Mouse (Mus musculus) left cerebral cortex, postnatal 36 days (tissue): ENCODE data around the gene Dnajc15. TPM values are rescaled to one million over a fixed set of nuclear protein-coding genes. Genes with fewer than 3 reads are reported as not detected.
A peak's percentile ranks its signal among the peaks of the same experiment; 100 is the strongest.

Experiments used
- DNase-seq, 2 experiments: peaks; one replicate each; pipeline ENCODE4 v3.0.0; 2021 to 2022; ENCODE audit warnings: low spot score in 2 of 2, mixed read lengths in 1 of 2
- intact Hi-C: fragments of 180-260 bp; cut with DNase I; formaldehyde crosslinking; loops from one replicate; pipeline ENCODE4 v1.15.1; 2025
- total RNA-seq, 2 experiments: library from RNA; stranded (reverse); gene quantifications; 2 replicates each; pipeline ENCODE4 v1.2.3; 2021

The Dnajc15 gene
- total RNA-seq, 2 experiments from 2014 or later: 60.7 to 77.0 TPM

DNA sequence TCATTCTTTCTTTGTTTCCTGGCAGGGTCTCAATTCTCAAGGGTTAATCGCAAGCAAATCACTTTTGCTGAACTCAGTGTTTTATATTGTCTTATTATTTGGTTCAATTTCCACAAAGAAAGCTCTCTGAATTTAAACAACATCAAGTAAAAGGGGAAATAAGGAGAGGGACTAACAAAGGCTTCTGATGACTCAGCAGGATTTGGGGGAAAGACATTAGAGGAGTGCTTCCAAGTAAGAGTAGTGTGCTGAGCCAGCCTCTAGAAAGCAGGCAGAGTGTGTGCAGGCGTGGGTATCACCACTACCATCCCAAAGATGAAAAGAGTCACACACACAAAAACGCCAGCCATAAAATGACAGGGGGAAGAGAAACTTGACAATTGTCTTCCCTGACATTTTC is 10.9 kb downstream of the Dnajc15 start:
- intact Hi-C loops: no loop called here
- DNase-seq: no peak

DNA sequence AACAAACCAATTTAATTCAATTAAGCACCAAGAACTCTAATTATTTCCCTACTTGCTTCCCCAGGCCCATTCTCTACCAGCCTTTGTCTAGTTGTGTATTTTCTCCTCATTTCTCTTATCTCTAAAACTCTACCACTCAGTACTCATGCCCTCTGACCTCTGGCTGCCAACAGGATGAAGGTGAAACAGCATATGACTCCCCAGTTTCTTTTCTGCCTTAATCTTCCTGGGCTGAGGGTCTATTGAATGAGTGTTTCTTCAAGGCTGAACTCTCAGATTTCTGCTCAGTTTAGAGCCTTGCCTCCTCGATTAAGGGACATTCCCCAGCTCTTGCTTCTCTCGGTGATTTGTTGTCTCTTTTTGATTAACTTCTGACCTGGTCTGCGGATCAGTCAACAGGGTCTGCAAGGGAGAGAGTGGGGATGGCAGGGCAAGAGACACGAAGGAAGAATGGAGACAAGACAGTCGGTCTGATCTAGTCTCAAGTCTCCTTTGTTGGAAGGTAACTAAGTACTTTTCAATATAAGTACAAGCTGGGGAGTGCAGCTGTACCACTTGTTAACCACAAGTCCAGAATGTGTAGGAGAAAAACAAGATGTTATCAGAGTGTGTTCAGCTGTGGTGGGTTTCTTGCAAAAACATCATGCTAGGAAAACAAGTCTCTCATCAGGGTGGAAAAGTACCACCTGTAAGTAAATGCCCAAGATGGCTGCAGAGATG is 13.9 kb downstream of the Dnajc15 start:
- intact Hi-C loops: no loop called here
- no peak for DNase-seq

DNA sequence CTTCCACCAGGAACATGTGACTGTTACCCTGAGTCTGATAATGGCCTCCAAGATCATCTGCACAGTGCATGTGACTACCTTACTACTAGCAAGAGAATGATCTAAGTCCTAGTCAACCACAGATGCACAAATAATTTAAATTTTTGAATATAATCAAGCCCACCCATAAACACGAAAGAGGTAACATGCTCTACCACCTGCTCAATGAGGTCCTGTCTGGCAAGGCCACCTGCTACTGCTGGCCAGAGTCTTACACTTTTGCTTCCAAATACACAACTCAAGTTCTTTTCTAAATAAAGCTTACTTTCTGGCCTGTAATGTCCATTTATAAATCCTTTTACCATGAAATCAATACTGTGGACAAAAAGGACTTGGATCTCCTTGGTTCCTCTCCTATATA is 15.0 kb downstream of the Dnajc15 start:
- DNase-seq: no peak
- intact Hi-C loops: no loop called here

DNA sequence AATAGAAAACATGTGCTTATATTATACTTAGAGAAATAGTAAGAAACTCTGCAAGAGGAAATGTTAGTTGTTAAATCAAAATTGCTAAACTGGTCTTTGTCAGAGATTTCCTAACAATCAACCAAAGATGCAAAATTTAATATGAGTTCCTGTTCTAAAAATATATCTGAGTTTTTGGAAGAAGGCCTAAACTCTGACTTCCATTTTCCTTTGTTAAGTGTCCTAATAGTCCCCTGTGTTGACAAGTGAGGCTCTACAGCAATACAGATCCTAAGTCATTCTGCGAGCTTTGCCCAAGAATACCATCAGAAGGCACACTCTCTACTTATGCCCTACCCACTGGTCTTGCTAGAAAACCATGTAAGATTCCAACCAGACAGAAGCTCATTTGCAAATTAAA is 21.0 kb downstream of the Dnajc15 start:
- intact Hi-C loops: no loop called here
- no peak for DNase-seq

DNA sequence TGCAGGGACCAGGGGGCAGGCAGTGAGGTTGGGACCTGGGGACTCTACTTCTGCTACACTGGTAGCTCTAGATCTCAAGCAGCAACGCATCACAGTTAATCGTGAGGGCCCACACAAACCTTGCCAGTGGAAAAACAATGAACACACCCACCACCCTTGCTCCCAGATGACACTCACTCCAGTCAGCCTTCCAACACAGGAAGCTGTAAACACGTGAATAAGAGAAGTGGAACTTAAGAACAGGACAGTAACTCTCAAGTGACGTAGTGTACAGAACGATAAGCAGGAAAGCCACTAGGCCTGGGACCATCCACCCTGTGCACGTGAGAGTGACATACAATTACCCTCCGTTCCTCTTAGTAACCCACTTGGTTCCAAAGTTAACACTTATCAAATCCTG is 25.1 kb downstream of the Dnajc15 start:
- no peak for DNase-seq
- intact Hi-C loops: no loop called here

DNA sequence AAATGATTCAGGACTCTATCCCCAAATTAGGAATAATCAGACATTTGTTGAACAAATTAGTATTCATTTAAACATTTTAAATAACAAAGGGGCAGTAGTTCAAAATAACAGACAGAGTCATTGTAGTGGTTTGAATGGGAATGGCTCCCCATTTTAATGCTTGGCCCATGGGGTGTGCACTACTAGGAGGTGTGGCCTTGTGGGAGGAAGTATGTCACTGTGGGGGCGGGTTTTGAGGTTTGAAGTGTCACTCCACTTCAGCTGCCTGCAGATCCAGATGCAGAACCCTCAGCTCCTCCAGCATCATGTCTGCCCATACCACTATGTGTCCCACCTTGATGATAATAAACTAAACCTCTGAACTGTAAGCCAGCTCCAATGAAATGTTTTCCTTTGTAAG is 26.6 kb downstream of the Dnajc15 start:
- DNase-seq: no peak
- intact Hi-C loops: no loop called here

DNA sequence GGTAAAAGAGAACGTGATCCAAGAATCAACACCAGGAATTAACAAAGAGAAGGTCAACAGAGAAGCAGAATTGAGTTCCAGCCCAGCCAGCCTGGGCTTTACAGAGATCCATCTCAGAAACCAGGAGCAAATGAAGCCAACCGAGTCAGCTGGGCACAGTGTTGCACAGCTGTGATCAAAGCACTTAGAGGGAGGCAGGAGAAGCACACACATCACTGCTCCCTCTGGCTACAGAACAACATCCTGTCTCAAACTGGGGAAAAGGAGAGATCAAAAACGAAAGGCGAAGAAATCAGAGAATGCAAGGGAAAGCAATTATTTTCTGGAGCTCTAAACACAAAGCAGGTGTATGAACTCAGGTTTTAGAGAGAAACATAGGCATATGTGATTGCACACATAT is 28.7 kb downstream of the Dnajc15 start:
- intact Hi-C loops: no loop called here
- DNase-seq: no peak

DNA sequence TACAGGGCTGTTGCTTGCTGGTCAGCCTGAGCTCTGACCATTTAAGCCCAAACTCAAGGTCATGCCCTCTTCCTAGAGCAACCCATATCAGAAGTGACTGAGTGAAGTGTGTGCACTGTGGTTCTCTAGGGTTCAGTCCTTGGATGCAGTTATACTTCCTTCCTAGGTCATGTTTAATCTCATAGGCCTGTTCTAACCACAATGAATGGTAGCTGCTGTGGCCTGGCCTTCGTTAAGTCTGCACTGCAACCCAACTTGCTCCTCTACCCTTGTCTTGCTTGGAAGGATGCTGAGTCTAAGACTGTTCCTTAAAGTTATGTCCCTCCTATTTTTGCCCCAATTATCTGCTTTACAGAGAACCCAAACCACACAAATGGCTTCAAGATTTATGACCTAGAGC is 29.4 kb downstream of the Dnajc15 start:
- intact Hi-C loops: no loop called here

DNA sequence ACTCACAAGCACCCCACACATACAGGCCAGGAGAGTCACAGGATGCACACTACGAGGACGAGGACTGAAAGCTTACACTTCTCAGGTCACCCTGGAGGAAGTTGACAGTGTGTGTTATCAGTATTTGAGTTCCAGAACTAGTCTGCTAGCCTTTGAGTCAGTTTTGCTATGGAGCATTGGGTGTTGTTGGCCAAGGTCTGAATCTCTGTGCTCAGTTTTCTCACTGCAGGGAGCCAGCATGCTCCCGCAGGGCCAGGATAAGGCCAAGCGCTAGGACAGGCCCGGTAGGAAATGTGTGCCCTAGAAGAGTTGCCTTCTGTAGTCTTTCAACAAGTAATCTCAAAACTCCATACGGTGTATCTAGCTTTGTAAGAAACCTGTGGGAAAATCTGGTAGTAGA is 34.4 kb downstream of the Dnajc15 start:
- intact Hi-C loops: loop anchor here (5.0 kb wide), 1 partner anchor 698 kb away; no protein-coding TSS in a partner anchor
- no peak for DNase-seq

More for the DNA sequence above, 29.4 kb downstream of the Dnajc15 start:
- no peak for DNase-seq

DNA sequence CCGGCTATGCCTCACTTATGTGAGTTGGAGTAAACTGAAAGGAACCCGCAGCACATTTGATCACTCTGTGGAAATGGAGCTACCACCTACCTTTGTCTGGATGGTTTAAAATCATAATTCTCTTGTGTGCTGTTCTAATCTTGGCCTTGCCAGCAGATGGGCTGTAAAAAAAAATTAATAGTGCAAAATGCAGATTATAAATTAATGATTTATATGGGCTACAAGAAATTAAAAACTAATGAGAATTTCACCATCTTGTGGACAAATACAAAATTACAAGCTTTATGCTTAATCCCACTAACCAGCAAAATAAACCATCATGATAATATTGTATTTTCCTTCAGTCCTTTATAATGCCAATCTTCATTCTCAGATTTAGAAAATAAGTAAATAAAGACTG is 34.8 kb downstream of the Dnajc15 start:
- no peak for DNase-seq
- intact Hi-C loops: loop anchor here (5.0 kb wide), 1 partner anchor 698 kb away; no protein-coding TSS in a partner anchor

DNA sequence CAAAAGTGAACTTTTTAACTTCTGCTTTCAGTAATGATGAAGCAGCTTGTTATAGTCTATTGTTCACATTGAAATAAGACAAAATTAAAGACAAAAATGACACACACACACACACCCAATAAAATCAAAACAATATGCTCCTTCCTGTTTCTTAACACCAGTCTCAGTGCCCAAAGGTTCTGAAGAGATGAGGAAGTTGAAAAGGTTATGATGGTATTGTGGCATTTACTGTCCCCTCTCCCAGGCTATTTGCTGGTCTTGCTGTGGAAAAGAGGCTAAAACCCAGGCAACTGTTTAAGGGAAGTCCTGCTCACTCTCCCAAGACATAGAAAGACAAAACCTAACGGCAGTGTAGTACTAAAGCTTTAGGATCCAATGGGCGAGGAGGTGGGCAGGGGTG is 38.1 kb downstream of the Dnajc15 start:
- intact Hi-C loops: no loop called here

DNA sequence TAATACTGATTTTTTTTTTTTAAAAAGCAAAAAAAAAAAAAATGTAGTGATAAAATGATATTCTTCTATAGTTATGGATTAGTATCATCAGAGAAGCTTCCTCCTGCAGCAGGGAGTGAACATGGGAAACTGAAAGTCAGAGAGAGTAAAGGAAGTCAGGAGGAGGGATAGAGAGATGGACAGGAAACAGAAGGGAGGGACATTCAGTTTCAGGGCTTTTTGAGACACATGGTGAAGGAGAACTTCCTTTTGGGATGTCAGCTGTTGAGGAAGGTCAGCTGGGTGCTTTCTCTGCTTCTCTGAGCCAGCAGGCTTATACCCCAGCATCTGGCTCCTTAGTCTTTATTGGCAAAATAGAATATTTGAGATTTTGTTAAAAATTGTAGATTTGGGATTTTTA is 42.6 kb downstream of the Dnajc15 start:
- intact Hi-C loops: no loop called here

More for the DNA sequence above, 38.1 kb downstream of the Dnajc15 start:
- no peak for DNase-seq

DNA sequence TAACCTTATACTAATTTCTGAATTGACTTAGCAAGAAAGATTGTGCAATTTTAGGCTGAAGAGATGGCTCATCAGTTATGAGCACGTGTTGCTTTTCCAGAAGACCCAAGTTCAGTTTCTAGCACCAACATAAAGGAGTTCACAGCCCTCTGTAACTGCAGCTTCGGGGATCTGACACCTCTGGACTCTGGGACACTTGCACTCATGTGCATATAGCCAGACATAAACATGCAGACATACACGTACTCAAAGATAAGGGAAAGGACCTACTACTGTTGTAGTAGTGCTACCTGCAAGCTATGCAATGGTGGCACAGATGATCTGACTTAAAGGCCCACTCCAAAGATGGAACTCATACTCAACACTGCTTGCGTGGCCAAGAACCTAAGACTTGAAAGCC is 43.0 kb downstream of the Dnajc15 start:
- intact Hi-C loops: no loop called here

More for the DNA sequence above, 42.6 kb downstream of the Dnajc15 start:
- DNase-seq: no peak

DNA sequence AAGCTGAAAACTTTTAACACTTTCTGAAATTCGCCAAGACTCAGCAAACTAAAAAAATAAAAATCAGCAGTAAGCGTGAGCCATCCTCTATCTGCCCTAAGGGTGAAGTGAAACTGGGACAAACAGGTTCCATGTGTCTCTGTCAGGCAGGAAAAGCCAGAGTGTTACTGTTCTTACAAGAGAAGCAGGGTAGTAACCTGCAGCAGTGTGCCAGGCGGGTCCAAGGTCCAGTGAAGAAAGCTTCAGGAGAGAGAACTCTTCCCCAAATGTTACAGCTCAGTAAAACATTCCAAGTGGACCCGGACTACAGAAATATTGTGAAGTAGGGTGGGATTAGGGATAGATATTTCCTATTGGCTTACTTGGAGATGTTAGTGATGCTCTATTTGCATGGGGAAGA is 45.3 kb downstream of the Dnajc15 start:
- intact Hi-C loops: no loop called here
- DNase-seq: no peak

More for the DNA sequence above, 43.0 kb downstream of the Dnajc15 start:
- no peak for DNase-seq

DNA sequence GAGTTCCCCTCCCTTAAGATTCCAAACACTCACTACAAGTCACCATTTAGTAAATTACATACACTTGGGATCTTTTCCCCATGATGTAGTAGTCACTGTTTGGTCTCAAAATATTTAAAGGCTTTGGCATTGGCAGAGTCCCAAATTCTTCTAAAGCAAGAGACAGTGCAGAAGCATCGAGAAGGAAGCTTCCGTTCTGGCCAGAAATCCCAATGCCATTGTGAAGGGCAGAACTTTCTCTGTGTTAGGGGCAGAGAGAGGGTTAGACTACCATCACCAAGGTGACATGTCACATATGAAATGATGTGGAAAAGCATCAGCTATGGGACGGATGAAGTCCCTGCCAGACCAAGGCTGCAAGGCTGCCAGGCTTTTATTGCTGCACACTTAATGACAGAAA is 49.0 kb downstream of the Dnajc15 start:
- DNase-seq: no peak
- intact Hi-C loops: no loop called here

DNA sequence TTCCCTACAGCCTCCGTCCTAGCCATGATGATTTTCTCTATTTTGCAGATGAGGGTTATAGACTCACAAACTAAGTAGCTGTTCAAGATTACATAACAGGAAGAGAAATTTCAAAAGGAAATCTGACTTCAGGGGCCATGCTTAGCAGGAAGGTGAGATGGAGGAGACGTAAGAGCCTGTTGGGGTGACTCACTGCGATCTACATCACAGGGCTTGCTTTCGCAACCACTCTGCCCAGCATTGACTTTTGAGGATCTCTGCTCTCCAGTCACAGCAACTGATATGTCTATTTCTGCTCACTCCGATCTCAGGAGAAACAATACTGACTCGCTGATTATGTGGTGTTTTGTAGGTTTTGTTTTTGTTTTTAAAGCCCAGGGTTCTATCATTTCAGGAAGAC is 49.8 kb downstream of the Dnajc15 start:
- no peak for DNase-seq
- intact Hi-C loops: no loop called here

DNA sequence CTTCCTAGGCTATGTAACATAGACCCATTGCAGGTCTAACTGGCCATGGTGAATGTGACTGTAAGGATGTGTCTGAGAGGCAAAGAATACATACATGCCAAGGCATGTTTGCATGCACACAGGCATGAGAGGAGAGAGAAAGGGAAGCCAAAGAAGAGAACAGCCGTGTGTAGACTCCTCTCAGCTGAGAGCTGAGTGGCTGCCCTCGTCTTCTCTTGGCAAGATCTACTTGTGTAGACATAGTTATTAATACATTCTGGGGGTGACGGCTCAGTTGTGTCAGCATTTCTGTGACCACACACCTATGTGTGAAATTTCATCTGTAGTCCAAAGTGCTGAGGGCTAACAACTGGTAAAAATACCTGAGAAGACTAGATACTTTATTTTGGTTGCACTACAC is 55.1 kb downstream of the Dnajc15 start:
- no peak for DNase-seq
- intact Hi-C loops: loop anchor here (5.0 kb wide), 1 partner anchor 78 kb away; no protein-coding TSS in a partner anchor

DNA sequence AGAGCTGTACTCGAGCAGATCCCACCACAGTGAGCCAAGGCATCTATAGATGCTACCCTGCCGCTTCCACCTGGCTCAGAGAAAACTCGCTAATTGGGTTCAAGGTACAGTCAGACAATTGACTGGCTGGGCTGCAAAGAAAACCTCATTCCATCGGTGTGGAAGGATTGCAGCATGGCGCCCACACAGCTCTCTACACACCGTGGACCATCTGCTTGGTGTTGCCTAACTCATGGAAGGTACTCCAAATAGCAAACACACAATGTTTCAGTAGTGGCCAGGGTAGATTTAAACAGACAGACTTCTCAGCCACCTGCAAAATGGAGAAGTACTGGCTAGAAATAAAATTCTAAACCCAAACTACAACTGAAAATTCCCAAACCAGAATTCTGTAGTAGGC is 57.4 kb downstream of the Dnajc15 start:
- peak; percentile 37 to 58 for DNase-seq
- intact Hi-C loops: loop anchor here (5.0 kb wide), 1 partner anchor 75 kb away; no protein-coding TSS in a partner anchor

DNA sequence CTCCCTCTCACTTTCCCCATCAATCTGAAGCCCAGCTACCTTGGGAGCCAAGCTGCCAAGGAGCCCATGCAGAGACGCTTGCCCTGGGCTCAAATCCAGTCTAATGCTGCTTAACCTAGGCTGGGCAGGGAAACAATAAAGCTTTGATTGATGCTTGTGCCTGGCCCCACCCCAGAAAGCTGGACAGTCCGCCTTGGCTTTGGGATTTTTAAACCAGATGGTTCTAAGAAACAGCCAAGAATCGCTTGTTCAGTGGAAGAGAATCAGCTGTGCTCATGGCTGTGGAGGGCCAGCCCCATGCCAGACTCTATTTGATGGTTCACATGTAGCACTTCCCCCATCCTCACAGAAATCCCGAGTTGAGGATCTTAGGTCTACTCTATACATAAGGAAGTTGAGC is 60.0 kb downstream of the Dnajc15 start:
- intact Hi-C loops: loop anchor here (5.0 kb wide), 1 partner anchor 73 kb away; no protein-coding TSS in a partner anchor
- no peak for DNase-seq

DNA sequence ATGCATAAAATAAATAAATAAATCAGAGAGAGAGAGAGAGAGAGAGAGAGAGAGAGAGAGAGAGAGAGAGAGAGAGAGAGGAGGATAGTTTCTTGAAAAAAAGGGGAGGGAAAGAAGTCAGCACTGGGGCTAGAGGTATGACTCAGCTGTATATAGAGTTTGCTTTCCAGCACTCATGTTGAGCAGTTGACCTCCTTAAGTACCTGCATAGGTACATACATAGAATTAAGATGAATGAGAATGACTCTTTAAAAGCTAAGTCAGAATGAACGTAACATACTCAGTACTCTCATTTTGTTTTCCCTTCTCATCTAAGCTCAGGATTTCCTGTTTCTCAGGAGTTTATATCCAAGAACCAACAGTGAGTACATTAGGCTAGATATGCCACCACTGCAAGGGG is 62.0 kb downstream of the Dnajc15 start:
- intact Hi-C loops: no loop called here
- no peak for DNase-seq

DNA sequence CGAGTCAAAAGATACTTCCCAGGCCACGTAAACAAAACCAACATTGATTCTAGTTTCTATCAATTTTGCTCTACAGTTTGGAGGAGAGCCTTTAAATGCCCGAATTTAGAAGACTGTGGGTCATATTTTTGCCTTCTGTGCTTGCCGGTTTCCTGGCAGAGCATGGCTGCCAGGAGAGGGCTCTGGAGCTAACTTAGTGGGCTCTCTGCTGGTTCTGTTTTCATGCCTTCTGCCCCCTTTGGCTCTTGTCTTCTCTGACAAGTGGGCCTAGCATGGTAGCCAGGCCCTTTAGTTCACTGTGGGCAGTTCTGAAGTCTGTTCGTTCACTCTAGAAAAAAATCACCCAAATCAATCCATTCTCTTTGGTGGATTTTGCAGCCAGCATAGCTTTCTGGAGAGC is 63.5 kb downstream of the Dnajc15 start:
- intact Hi-C loops: no loop called here
- no peak for DNase-seq

DNA sequence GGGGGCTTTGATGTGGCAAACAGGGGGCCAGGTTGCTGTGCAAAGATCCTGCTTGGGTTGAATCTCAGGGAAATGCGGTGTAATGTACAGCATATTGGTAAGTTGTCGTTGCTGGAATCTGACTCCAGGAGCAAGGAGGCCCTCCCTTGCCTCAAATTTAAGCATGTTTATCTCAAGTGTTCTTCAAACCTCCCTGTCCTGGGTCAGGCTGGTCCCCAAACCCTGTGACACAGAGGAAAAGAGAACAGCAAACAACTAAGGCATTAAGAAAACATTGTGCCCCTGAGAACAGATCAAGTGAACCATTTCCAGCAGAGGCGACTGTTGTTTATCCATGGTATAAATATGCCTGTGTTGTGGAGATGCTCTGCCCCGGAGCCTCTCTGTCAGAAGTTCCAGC is 67.1 kb downstream of the Dnajc15 start:
- intact Hi-C loops: no loop called here
- no peak for DNase-seq
